ENCODE assay signal across 8 mouse cellular contexts in genomic region chr9:40756401-40756800, GRCm38 (mm10). TPM values are rescaled to one million over a fixed set of nuclear protein-coding genes. Genes with fewer than 3 reads are reported as not detected.
DNase-seq lines count a peak whose midpoint lies in the region; ATAC-seq lines count a peak whose summit lies in the region.

No protein-coding gene starts in this region.

- peak; percentile 85 for DNase-seq in 3T3-L1 (ENCODE audit: low read depth, low spot score)
- peak; percentile 78 for DNase-seq in MEL-GATA-1-ER (ENCODE audit: extremely low read depth, low read depth)
- peak; percentile 55 to 66 for DNase-seq in cerebellum, postnatal 36 days
- DNase-seq in gastrocnemius, postnatal 14 days: peak; percentile 43
- DNase-seq in kidney, adult 18-20 months: peak; percentile 71
- DNase-seq in thymus, postnatal 25 days: peak; percentile 50

- H3K9me3 ChIP-seq in liver, embryonic 16.5 days (replicated peaks; ENCODE audit: control insufficient read depth, low read length): no peaks in the 10 kb centered on the region
- no peaks in the 10 kb centered on the region for H3K9me3 ChIP-seq in neural tube, embryonic 12.5 days

- 0 out of 2 replicates have a peak overlapping the region, but pooled peaks have one; percentile 10 for H3K4me3 ChIP-seq in liver, embryonic 16.5 days (ENCODE audit: low read depth, low read length)
- H3K4me3 ChIP-seq in neural tube, embryonic 12.5 days: no peak overlapping the region

- H3K4me1 ChIP-seq in liver, embryonic 16.5 days (ENCODE audit: control insufficient read depth, low read depth, low read length): peaks cover 7% of the 10 kb centered on the region
- peaks cover 16% of the 10 kb centered on the region for H3K4me1 ChIP-seq in neural tube, embryonic 12.5 days

- H3K36me3 ChIP-seq in liver, embryonic 16.5 days (ENCODE audit: control insufficient read depth, insufficient read depth): no peaks in the 10 kb centered on the region
- H3K36me3 ChIP-seq in neural tube, embryonic 12.5 days: peaks cover 2% of the 10 kb centered on the region; the same call in 1 of the 2 replicates

- H3K4me2 ChIP-seq in liver, embryonic 16.5 days (ENCODE audit: low read depth, low read length): peak overlapping the region; percentile 37
- peak overlapping the region; percentile 58 for H3K4me2 ChIP-seq in neural tube, embryonic 12.5 days (replicated peaks)

- H3K27ac ChIP-seq in liver, embryonic 16.5 days (ENCODE audit: low read length): no peak overlapping the region
- no peak overlapping the region for H3K27ac ChIP-seq in neural tube, embryonic 12.5 days

- H3K9ac ChIP-seq in liver, embryonic 16.5 days (ENCODE audit: low read depth, low read length): no peak overlapping the region
- H3K9ac ChIP-seq in neural tube, embryonic 12.5 days: no peak overlapping the region

- no peaks in the 10 kb centered on the region for H3K27me3 ChIP-seq in liver, embryonic 16.5 days (ENCODE audit: control insufficient read depth, insufficient read depth, low read depth, low read length)
- H3K27me3 ChIP-seq in neural tube, embryonic 12.5 days (replicated peaks): no peaks in the 10 kb centered on the region

- intact Hi-C loops in gastrocnemius, postnatal 14 days (cut with DNase I; ENCODE audit: low total_unique reads): loop anchor here (5.0 kb wide), 1 partner anchor 51 kb away; no protein-coding TSS in a partner anchor

- 19% methylated on average over 4 of the region's 4 CpGs for WGBS in liver, embryonic 16.5 days (ENCODE audit: insufficient replicate concordance)
- 19% methylated on average over 4 of the region's 4 CpGs for WGBS in neural tube, embryonic 12.5 days

- ATAC-seq in liver, embryonic 16.5 days (ENCODE audit: low read depth): peak; percentile 50; the same call in 1 of the 2 replicates
- peak; percentile 26 for ATAC-seq in neural tube, embryonic 12.5 days (ENCODE audit: low FRiP score, low read depth)

RNA-seq across cellular contexts. Expression of gene Hspa8, which starts 44.4 kb away (rescaled TPM):
- total RNA-seq in gastrocnemius, postnatal 14 days (2021): 1,000 to 10,000 TPM in 1 of 2 experiments, 100 to 1,000 TPM in 1; 949 to 1,245 TPM
- polyA plus RNA-seq in liver, embryonic 16.5 days (2015; fragmentation: Nextera tagmentation; extraction: Ambion mirVana): 981 and 995 TPM in 2 replicates
- 2,593 and 2,648 TPM in 2 replicates for polyA plus RNA-seq in neural tube, embryonic 12.5 days (2016; fragmentation: Nextera tagmentation; extraction: Ambion mirVana)
